Mouse (Mus musculus): ENCODE data around the gene Otulin.

- TF ChIP-seq JUND (conservative IDR thresholded peaks at IDR 0.05; ENCODE audit: low read depth, low read length) (no peak), ZNF384 (IDR thresholded peaks at IDR 0.05; ENCODE audit: low read depth, low read length) (no peak), ZKSCAN1 (IDR thresholded peaks at IDR 0.05; ENCODE audit: borderline replicate concordance, low read depth, low read length) (no peak)
These were observed 52.3 kb downstream of the Otulin start for GRCm38 (mm10) chr15:27577915-27578780.
